In the genomic region with DNA sequence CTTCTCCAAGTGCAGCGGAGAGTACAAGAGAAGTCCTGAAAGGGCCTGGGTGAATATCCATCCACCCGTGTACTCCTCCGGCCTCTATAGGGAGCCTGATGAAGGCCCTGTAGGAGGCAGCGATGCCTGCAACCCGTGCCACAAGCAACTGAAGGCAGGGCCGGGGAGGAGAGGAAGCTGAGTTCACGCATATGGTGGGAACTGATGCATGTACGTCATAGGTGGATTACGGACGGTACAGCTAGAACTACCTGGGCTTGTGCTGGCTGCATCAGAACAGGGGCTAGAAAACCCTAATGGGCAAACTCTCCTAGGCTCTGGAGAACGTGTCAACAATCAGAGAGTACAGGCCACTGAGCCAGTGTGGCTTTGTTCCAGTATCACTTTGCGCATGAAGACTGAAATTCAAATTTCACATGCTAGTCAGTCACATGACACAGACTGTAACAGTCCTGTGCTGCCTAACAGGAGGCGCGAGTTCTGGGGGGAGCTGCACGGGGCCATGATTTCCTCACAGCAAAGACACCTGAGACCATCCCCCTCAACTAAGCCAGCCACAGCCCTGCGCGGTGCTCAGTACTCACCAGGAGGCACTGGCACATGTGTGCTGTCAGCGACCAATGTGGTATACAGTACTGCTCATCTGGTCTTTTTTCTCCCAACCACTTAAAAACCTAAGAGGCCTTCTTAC, we compare ENCODE assay signal across 9 mouse cellular contexts.
DNase-seq lines count a peak whose midpoint lies in the region; ATAC-seq and TF ChIP-seq lines count a peak whose summit lies in the region.
"Had no signal": no experiment of that assay in that cellular context is flagged by ENCODE, and none has a peak within 500 bp of the region (broad histone marks: within the 10 kb centered on the region; RNA-seq: fewer than 3 reads in every experiment).

No protein-coding gene starts in this region.

- H3K9me3 ChIP-seq in lung, postnatal 0 days (ENCODE audit: low read length): no peaks in the 10 kb centered on the region
- H3K9me3 ChIP-seq in forebrain, embryonic 11.5 days (ENCODE audit: control insufficient read depth, low read length): no peaks in the 10 kb centered on the region
- H3K9me3 ChIP-seq in liver, embryonic 16.5 days (replicated peaks; ENCODE audit: control insufficient read depth, low read length): no peaks in the 10 kb centered on the region

- intact Hi-C loops in left cerebral cortex, postnatal 10 days (cut with DNase I): no loop called here

- DNase-seq in lung, postnatal 0 days (ENCODE audit: low spot score): no peak
- no peak for DNase-seq in lung, postnatal 4 days
- DNase-seq in forebrain, embryonic 11.5 days (ENCODE audit: low spot score): no peak
- peak; percentile 66 to 72 for DNase-seq in thymus, postnatal 10 days (ENCODE audit: low spot score in 2 of 2)
- no peak for DNase-seq in urinary bladder, postnatal 36 days (ENCODE audit: low spot score in 2 of 2)
- no peak for DNase-seq in left cerebral cortex, postnatal 10 days (ENCODE audit: extremely low spot score in 1 of 2, low spot score in 2 of 2)
- DNase-seq in urinary bladder, postnatal 4 days (ENCODE audit: low spot score in 2 of 2): no peak
- DNase-seq: kidney, postnatal 14 days had no signal

- H3K36me3 ChIP-seq in lung, postnatal 0 days (ENCODE audit: insufficient read depth, low read length): no peaks in the 10 kb centered on the region
- H3K36me3 ChIP-seq in forebrain, embryonic 11.5 days (ENCODE audit: control insufficient read depth, insufficient read depth, low read length): no peaks in the 10 kb centered on the region
- H3K36me3 ChIP-seq in liver, embryonic 16.5 days (ENCODE audit: control insufficient read depth, insufficient read depth): no peaks in the 10 kb centered on the region

- H3K27me3 ChIP-seq in lung, postnatal 0 days (replicated peaks; ENCODE audit: insufficient read depth, low read length): no peaks in the 10 kb centered on the region
- H3K27me3 ChIP-seq in forebrain, embryonic 11.5 days (ENCODE audit: control insufficient read depth, insufficient read depth, low read length): no peaks in the 10 kb centered on the region
- H3K27me3 ChIP-seq in liver, embryonic 16.5 days (ENCODE audit: control insufficient read depth, insufficient read depth, low read depth, low read length): no peaks in the 10 kb centered on the region

- ATAC-seq in lung, postnatal 0 days: peak; percentile 22; the same call in 1 of the 2 replicates
- ATAC-seq in forebrain, embryonic 11.5 days (replicated peaks; ENCODE audit: low FRiP score): peak; percentile 33; the same call in 1 of the 2 replicates
- no peak for ATAC-seq in liver, embryonic 16.5 days (ENCODE audit: low read depth)

- no peak overlapping the region for H3K27ac ChIP-seq in lung, postnatal 0 days (ENCODE audit: low read length)
- H3K27ac ChIP-seq in forebrain, embryonic 11.5 days (ENCODE audit: low read depth, low read length): no peak overlapping the region
- no peak overlapping the region for H3K27ac ChIP-seq in liver, embryonic 16.5 days (ENCODE audit: low read length)

- H3K4me1 ChIP-seq in lung, postnatal 0 days (ENCODE audit: insufficient read depth, low read depth, low read length): peaks cover 6% of the 10 kb centered on the region; the same call in 1 of the 2 replicates
- no peaks in the 10 kb centered on the region for H3K4me1 ChIP-seq in forebrain, embryonic 11.5 days (replicated peaks; ENCODE audit: control insufficient read depth, insufficient read depth, low read length)
- H3K4me1 ChIP-seq in liver, embryonic 16.5 days (ENCODE audit: control insufficient read depth, low read depth, low read length): peaks cover 39% of the 10 kb centered on the region

- no peak overlapping the region for H3K9ac ChIP-seq in lung, postnatal 0 days (replicated peaks; ENCODE audit: low read depth)
- H3K9ac ChIP-seq in forebrain, embryonic 11.5 days (ENCODE audit: low read length): no peak overlapping the region
- no peak overlapping the region for H3K9ac ChIP-seq in liver, embryonic 16.5 days (ENCODE audit: low read depth, low read length)

- no peak overlapping the region for H3K4me3 ChIP-seq in lung, postnatal 0 days (ENCODE audit: low read depth, low read length)
- no peak overlapping the region for H3K4me3 ChIP-seq in forebrain, embryonic 11.5 days (ENCODE audit: low read depth, low read length)
- H3K4me3 ChIP-seq in liver, embryonic 16.5 days (ENCODE audit: low read depth, low read length): peak overlapping the region; percentile 33; the same call in 1 of the 2 replicates

- TF ChIP-seq EP300 in lung, postnatal 0 days (IDR thresholded peaks at IDR 0.05): no peak

- WGBS in lung, postnatal 0 days: 84% methylated on average over 18 of the region's 18 CpGs
- WGBS in forebrain, embryonic 11.5 days: 73% methylated on average over 18 of the region's 18 CpGs
- WGBS in liver, embryonic 16.5 days (ENCODE audit: insufficient replicate concordance): 38% methylated on average over 18 of the region's 18 CpGs

- H3K4me2 ChIP-seq in lung, postnatal 0 days (replicated peaks; ENCODE audit: low read depth, low read length): no peak overlapping the region
- no peak overlapping the region for H3K4me2 ChIP-seq in forebrain, embryonic 11.5 days (ENCODE audit: low read depth, low read length, severe bottlenecking)
- H3K4me2 ChIP-seq in liver, embryonic 16.5 days (ENCODE audit: low read depth, low read length): peak overlapping the region; percentile 65

- no peak for TF ChIP-seq CTCF in lung, postnatal 0 days (IDR thresholded peaks at IDR 0.05)

Comparison
In these comparisons a context has a peak if more than half of its experiments do, and no peak if none do; other contexts are left out.
1. DNase-seq: peak in thymus, postnatal 10 days (2 of 2); none in lung, postnatal 0 days (single experiment), lung, postnatal 4 days (0 of 2), forebrain, embryonic 11.5 days (single experiment), urinary bladder, postnatal 36 days (0 of 2), left cerebral cortex, postnatal 10 days (0 of 2) and urinary bladder, postnatal 4 days (0 of 2).